Mouse (Mus musculus) kidney, postnatal 14 days (tissue): ENCODE measurements around the gene Lamtor4.

Experiments used
- DNase-seq: peaks from one replicate; pipeline ENCODE4 v3.0.0; 2022; ENCODE audit warnings: mixed read lengths

The Lamtor4 gene

DNA sequence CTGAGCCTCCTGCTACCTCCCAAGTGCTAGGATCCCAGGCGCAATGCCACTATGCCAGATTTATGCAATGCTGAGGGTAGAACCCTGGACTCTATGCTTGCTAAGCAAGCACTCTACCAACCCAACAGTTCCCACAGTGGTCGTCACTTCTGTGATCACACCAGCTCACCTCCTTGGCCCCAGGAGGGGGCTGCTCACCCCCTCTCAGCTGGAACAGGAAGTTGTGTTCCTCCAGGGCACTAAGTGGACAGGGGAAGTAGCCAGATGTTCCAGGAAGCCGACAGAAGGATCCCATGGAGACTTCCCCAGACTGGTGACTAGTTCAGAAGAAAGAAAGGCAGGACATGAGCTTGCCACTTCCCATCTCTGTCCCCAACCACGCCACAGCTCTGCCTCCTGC, 6.7 kb downstream of the Lamtor4 start:
- DNase-seq = no peak

DNA sequence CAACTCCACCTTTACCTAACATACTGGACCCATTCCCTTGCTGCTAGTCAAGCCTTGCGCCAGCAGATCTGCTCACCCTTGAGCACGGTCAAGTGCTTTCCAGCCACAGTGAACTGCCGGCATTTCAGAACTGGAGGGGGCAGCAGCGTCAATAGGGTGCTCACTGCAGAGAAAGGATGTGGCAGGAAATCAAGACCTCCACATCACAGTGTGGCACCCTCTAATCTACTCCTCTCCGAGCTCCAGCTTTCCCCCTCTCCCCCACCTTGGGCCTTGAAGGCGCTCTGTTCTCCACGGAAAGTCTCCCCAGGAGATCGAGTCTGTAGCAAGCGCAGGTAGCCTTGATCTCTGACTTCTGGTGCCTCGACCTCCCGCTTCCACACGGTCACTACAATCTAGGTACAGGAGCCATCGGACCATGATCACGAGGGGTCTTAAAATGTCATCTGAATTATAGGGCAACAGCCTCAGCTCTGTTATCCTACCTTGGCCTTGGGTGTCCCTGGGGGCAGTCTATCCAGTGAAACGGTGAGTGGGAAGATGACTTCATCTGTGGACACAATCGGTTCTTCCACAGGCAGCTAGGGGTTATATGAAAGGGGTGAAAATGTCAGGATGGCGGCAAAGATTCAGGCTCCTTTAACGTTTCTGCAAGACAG, 7.4 kb downstream of the Lamtor4 start:
- no peak for DNase-seq

DNA sequence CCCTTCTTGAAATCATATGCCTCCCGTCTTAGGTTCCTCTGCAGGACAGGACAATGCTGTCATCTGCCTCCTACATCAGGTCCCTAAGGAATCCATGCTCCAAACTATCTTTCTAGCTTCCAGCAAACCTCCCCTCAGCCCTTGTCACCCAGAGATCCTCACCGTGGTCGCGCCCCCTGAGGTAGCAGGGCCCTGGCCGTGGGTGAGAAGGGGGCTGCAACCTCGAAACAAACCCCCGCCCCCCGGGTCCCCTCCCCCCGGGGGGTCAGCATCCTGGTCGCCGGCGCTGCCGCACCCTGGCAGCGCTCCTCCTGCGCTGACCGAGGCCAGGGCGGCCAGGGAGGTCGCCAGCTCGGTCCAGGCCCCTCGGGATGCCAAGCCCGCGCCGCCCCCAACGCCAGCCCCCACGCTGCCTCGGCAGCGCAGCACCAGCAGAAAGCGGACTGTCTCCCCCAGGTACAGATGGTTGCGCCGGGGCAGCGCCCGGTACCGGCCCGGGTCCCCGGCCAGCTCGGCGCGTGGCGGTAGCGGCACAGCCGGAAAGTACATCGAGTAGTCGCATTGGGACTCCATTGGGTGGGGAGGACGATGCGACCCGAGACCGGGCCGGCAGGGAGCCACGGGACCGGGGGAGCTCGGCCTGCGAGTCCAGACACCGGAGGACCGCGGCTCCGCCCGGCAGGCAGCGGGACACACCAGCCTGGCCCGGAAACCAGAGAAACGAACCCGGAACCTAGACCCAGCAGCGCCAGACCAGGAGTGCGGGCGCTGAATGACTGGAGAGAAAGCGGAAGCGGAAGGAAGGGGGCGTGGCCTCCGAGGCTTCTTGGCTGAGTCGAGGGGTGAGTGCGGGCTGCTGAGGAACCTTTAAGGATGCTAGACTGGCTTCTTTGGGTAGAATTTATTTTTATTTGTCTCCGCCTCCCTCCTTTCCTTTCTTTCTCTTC, 8.3 kb downstream of the Lamtor4 start, which contains the start of gene BC037034:
Gene BC037034, minus strand, starts transcription at position 774 of the 947 bp plus-strand sequence.
- peak; percentile 94 for DNase-seq

DNA sequence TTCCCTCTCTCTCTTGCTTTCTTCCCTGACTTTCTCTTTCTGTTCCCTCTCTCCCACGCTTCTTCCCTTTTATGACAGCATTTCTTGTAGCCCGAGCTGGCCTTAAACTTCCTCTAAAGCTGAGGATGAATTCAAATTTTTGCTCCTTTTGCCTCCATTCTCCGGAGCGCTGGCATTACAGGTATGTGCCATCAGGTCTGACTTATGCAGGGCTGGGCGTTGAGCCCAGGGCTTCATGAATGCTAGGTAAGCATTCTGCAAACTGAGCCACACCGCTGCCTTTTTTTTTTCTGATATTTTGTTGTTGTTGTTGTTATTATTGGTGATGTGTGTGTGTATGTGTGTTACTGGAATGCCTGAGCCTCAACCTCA, 8.9 kb downstream of the Lamtor4 start:
- DNase-seq = no peak

DNA sequence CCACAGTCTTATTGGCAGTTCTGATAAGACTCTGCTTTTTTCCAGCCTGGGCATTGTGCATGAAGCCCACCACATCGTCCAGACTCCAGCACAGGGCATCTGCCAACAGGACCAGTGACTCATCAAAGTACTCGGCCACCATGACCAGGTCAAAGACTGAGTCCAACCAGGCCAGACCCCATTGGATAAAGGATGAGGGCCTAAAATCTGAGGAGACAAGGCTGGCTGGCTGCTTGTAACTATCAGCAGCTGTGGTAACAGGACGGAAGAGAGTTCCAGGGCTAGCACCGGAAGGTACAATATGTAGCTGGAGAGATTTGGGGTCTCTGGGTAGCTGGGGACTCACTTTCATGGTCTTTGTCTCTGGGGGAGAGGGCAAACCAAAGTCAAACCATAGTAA, 10.4 kb downstream of the Lamtor4 start:
- no peak for DNase-seq

DNA sequence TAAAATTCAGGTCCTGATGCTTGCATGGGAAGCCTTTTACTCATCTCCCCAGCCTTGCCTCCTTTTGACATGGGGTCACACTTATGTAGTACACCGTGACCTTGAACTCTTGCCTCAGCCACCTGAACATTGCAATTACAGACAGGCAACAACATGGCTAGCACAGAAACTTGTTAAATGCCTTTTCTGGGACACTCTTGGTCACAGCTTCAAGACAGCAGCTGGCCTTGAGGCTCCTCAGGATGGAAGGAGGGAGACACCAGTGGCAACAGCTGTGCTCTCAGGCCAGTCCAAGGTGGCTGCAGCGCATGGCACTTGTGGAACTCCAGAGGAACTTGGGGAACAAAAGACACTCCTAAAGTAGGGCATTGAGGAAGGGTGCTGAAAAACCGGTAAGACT, 11.8 kb downstream of the Lamtor4 start:
- DNase-seq = no peak

DNA sequence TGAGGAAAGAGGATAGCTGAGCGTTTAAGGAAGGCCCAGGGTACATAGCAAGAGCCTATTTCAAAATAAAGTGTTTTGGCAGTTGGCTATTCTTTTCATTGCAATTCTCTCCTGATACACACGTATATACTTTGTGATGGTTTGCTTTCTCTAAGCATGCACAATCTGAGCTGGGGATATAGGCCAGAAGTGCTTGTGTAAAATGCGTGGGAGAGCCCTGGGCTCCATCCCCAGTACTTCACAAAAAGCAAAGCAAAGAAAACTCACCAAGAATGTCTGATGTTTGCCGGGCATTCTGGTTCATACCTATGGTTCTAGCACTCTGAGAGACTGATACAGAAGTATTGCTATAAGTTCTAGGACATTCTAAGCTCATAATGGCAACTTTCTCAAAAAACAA, 13.7 kb downstream of the Lamtor4 start:
- no peak for DNase-seq

DNA sequence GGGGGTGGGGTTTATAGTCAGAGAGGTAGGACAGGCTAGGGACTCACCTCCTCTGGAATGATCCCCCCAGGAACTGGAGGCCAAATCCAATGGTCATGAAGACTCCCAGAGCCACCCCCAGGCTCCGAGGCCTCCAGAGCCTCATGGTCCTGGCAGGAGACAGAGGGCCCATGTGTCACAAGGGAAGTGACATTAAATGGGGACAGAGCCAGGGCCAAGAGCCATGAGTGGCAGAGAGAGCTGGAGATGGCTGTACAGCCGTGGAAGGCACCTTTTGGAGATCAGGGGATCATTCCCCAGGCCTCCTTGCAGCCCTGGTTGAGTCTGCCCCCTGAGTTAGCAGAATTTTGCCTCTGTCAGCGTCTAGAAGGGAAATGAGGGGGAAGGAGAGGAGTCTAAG, 15.9 kb downstream of the Lamtor4 start:
- no peak for DNase-seq

DNA sequence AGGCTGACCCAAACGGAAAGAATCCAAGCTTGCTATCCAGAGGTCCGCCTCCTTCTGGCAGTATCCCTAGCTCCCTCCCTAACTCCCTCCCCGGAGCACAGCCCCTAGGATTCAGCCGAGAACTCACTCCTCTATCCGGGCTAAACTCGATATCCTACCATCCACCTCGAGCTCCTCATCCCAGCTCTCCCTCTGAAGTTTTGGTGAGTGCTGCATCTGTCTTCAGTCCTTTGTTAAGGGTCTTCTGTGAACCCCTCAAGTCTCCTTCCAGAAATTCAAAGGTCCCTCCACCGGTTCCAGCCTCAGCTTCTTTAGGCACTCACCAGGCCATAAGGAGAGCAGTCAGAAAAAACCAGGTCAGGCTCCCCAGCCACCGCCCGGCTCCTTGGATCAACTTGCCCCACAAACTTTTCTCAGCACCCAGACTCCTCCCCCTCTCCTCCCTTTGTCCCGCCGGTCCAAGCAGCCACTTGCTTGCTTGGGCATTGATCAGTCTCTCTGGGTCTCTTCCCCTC, 17.2 kb downstream of the Lamtor4 start, which contains the start of gene Gal3st4:
Gene Gal3st4, minus strand, starts transcription at position 432 of the 515 bp plus-strand sequence.
- no peak for DNase-seq

DNA sequence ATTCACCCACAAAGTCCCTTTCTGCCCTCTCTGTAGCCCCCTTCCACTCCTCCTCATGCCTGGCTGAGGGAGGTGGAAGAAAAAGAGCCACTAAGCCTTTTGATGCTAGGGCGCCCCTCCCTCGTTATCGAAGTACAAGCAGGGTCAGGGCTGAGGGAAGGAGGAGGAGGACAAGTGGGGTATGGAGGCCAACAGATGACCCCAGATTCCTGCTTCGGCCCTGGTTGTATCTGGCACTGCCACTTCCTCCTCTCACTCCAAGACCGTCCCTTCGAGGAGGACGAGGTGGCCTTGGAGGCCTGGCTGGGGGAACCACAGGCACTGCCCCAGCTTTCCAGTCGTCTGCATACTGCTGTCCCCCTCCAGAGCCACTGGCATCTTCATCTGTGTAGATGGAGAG, 18.9 kb downstream of the Lamtor4 start:
- no peak for DNase-seq

DNA sequence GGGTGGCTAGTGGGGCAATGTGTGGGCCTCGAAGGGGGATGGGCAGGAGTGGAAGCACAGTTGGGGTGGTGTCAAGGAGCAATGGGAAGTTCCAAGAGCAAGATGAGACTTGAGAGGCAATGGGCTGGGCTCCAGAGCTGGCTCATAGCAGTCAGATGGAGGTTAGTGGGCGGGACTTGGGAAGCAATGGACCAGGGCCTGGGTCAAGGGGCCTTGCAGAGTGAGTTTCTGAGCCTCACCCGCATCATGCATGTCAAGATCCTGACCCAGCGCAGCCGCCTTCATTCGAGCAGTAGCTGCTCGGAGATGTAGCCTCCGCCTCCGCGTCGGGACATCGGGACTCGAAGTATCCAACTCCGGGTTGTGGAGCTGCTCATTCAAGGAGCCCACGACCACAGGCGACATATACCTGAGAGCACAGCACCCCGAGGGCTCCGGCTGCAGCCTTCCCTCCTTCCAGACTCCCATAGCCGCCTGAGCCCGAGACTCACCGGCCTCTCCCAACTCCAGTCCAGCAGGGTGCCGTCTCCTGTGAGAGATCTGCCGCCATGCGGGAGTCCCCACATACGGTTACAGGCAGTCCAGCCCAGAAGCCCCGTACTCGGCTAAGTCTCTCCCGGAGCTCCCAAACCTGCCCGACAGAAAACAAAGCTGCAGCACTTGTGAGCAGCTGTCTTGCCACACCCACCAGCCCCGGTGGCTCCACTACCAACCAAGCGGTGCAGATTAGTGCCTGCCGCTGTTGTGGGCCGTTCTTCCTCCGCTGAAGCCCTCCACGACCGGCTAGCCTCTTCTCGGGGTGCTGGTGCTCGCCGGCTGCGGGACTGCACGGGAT, 20.2 kb downstream of the Lamtor4 start:
- peak; percentile 53 for DNase-seq

DNA sequence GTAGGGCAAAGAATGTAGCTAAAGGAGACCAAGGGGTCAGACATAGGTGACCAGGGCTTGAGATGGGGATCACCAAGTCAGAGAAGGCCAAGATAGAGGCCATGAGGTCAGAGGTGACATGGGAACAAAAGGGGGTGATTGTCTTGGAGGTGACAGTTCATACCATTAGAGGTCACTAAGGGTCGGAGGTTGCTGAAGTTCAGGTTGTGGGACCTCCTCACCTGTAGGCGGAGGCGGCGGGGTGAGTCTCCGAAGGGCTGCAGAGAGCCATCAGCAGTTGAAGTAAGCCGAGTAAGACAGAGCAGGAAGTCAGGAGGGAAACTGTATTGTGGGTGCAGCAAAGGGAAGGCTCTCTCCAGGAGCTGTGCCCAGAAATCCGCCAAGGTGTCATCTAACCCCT, 22.7 kb downstream of the Lamtor4 start:
- no peak for DNase-seq

DNA sequence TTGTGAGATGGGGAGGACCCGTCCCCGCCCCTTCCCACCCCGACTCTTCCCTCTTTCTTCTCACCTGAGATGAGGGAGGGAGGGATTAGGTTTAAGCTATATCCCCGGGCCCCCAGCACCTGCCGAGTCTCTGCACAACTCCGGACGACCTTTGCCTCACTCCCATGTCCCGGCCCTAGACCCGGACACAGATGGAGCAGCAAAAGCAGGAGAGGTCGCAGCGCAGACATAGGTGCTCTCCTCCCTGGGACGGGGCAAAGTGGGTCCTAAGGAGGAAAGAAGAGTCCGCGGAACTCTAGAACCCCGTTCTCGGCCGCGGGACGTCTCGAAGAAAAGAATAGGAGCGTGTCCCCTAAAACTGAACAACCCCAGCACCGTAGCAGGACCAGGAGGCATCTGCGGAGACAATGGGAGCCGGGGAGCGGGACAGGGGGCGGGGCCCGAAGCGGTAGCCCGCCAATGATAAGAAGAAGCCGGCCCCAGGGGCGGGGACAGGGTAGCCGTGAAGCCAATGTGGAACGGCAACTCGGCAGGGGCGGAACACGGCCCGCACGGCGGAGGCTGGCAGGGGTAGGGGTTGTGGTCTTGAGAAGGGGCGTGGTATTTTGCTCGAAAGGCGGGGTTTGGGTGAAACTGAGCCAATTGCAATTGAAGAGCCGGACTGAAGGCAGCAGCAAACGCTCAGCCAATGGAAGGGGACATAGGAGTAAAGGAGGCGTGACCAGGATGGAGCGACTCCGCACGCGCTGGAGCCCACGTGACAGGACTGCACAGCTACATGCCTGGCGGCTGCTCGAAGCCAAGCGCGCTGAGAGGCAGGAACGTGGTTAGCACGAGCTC, 24.5 kb downstream of the Lamtor4 start, which contains the start of the genes Gm43720, Gpc2 and Stag3:
Gene Gm43720, minus strand, starts transcription at position 374 of the 840 bp plus-strand sequence.
Gene Gpc2, minus strand, starts transcription at position 421 of the 840 bp plus-strand sequence.
Gene Stag3, plus strand, starts transcription at position 656 of the 840 bp plus-strand sequence.
- peak; percentile 91 for DNase-seq

DNA sequence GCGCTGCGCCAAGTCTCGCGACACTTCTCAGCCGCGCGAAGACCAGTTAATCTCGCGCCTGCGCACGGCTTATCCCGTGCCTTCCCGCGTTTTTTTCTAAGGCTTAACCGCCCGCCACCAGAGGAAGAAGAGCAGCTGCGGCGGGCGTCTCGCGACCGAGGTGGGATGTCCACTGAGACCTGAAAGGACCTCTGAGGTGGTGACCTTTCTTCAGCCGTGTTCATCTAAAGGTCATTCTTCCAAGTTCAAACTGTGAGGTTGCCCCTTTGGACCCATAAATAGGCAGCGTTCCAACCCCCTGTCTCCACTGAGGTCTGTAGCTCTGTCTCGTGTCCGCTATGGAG, 25.1 kb downstream of the Lamtor4 start:
- no peak for DNase-seq

DNA sequence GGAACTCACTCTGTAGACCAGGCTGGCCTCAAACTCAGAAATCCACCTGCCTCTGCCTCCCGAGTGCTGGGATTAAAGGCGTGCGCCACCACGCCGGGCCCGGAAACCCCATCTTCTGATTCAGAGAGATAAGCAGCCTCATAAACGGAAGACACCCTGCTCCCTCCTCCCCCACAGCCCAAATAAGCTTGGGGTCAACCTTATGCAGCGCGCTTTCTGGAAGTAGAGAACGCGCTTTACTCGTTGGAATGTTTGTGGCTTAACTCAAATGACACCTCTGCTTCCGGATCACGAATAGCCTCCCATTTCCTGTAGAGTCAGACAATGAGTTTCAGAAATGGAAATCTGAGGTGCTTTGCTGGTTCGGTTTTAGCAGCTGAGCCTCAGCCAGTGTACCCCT, 25.5 kb downstream of the Lamtor4 start:
- no peak for DNase-seq

DNA sequence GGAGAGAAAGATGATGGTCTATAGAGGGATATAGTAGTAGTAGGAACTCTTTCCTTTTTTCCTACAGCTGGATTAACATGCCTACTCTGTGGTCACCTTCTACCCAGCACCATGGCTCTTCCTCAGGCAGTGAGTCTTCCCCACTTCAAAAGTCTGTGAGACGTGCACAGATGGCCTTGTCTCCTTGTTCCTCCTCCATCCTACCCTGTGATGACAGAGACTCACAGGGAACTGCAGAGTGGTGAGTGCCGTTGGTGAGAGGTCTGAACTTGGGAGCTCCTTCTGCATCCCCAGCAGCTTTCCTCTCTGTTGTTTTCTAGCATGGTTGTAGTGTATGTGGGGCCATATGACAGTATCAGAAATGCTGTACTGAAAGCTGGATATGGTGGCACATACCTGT, 26.5 kb downstream of the Lamtor4 start:
- DNase-seq = no peak

DNA sequence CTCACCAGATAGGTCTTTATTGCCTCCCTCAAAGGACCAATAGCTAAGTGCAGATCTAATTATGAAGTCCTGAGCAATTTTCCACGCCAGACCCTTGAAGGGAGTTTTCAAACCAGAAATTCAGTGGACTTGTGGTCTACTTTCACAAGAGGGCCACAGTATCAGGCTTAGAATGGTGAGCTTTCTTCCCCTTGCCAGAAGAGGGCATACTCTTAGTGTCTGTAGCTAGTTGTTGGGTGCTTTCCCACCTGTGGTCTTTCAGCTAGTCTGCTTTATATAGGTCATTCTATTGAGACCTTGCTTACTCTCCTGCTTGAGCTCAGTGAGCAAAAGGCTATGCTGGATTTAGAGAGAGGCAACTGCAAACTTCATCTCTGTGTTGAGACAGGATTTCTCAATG, 28.3 kb downstream of the Lamtor4 start:
- DNase-seq = no peak

DNA sequence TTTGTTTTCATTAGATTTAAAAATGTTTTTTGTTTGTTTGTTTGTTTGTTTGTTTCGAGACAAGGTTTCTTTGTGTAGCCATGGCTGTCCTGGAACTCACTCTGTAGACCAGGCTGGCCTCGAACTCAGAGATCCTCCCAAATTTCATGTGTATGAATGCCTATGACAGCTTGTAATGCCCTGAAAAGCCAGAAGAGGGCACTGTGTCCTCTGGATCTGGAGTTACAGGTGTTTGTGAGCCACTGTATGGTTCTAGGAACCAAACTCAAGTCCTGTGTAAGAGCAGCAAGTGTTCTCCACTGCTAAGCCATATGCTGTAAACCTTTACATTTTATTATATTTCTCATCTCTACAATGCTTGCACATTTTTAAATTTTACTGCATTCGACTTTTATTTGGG, 32.6 kb downstream of the Lamtor4 start:
- no peak for DNase-seq

DNA sequence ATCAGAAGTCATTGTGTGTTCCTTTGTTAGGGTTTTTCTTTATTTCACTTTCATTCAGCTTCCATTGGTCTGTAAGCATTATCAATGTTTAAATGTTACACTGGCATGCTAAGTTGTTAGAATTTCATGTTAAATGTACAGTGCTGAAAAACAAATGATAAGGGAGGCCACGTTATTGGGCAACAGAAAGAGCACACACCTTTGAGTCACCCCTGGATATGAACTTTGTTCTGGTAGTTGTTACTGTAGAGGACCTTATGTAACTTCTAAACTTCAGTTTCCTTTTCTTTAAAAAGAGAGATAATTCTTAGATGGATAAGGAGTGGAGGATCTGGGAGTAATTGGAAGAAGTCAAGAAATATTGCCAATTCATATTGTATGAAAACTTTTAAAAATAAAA, 36.4 kb downstream of the Lamtor4 start:
- no peak for DNase-seq

DNA sequence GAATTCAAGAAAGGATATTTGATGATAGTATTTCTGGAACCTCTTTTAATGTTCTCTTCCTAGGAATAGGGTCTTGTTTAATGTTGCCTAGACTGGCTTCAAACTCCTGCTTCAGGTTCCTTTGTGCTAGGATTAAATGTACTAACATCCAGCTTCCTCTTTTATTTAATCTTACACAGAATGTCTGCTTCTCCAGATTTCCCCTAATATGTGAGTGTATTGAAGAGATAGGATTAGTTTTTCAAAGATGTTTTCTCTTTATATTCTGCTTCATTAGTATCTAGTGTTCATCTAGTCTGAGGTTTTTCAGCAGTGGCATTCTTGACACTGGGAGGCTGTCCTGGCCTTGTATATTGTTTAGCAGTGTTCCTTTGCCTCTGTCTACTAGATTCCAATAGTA, 38.9 kb downstream of the Lamtor4 start:
- DNase-seq = no peak

DNA sequence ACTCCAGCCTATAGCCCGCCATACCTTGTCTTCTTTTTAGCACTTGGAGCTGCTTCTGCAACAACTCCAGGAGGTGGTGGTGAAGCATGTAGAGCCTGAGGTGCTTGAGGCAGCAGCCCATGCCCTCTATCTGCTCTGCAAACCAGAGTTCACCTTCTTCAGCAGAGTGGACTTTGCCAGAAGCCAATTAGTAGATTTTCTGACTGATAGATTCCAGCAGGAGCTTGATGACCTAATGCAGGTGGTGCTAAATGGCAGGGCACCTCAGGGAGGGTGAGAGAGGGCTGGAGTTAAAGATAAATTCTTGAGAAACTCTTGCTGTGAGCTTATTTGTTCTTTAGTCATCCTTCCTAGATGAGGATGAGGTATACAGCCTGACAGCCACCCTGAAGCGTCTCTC, 44.3 kb downstream of the Lamtor4 start:
- no peak for DNase-seq
